Mouse (Mus musculus): Measurements from ENCODE around the gene Rpl28.
"Not testable (repeated sequence)": the region's sequence is repeated elsewhere in the genome, so short reads cannot be mapped to it uniquely, and the experiment has no call there.

DNA sequence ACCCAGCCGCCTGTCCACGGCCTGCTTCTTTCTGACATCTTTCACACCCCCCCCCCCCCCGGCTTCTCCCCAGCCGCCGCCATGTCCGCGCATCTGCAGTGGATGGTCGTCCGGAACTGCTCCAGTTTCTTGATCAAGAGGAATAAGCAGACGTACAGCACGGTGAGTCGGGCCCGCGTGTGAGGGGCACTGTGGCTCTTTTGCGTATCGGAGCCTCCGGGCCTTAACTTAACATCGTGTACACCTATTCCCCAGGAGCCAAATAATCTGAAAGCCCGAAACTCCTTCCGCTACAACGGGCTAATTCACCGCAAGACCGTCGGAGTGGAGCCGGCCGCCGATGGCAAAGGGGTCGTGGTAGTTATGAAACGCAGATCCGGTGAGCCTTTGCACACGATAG lies 574 bp downstream of the Rpl28 start:
- not testable (repeated sequence) for TF ChIP-seq POLR2AphosphoS5 (IDR thresholded peaks at IDR 0.05; ENCODE audit: insufficient replicate concordance, low read depth, low read length); CTCF (IDR thresholded peaks at IDR 0.05; ENCODE audit: low read depth, low read length); TAL1 (conservative IDR thresholded peaks at IDR 0.05; ENCODE audit: low read depth, low read length); GATA1 (IDR thresholded peaks at IDR 0.05; ENCODE audit: borderline replicate concordance, low read length); GATA2 (IDR thresholded peaks at IDR 0.05; ENCODE audit: borderline replicate concordance, low read depth, low read length)

All from G1E (cell line).